Comparison of ENCODE assay signal across 19 mouse cellular contexts in genomic region chr4:66542833-66543436, GRCm38 (mm10).
"Had no signal": no experiment of that assay in that cellular context is flagged by ENCODE, and none has a peak within 500 bp of the region (broad histone marks: within the 10 kb centered on the region; RNA-seq: fewer than 3 reads in every experiment).

No protein-coding gene starts in this region.

- H3K27me3 ChIP-seq: limb, embryonic 13.5 days; liver, embryonic 12.5 days; liver, embryonic 15.5 days; lung, embryonic 15.5 days; megakaryocyte, embryonic 14.5 days; stomach, embryonic 15.5 days had no signal

- H3K27ac ChIP-seq: layer of hippocampus, adult 2 months; limb, embryonic 10.5 days; limb, embryonic 13.5 days; liver, embryonic 12.5 days; liver, embryonic 15.5 days; lung, embryonic 15.5 days; stomach, embryonic 15.5 days had no signal

- DNase-seq: kidney, adult 2 months; kidney, postnatal 10 days; layer of hippocampus, adult 9-11 months; liver; lung, adult 18-20 months; lung, postnatal 36 days; midbrain, embryonic 14.5 days; right cerebral cortex, postnatal 25 days; spleen, adult 18-20 months; thymus, postnatal 25 days had no signal

- H3K4me3 ChIP-seq: layer of hippocampus, adult 2 months; limb, embryonic 10.5 days; limb, embryonic 13.5 days; liver, embryonic 12.5 days; liver, embryonic 15.5 days; lung, embryonic 15.5 days; megakaryocyte, embryonic 14.5 days; stomach, embryonic 15.5 days had no signal

- H3K36me3 ChIP-seq: limb, embryonic 10.5 days; limb, embryonic 13.5 days; liver, embryonic 12.5 days; liver, embryonic 15.5 days; lung, embryonic 15.5 days; stomach, embryonic 15.5 days had no signal

- H3K9me3 ChIP-seq: limb, embryonic 10.5 days; limb, embryonic 13.5 days; liver, embryonic 12.5 days; liver, embryonic 15.5 days; lung, embryonic 15.5 days; megakaryocyte, embryonic 14.5 days; stomach, embryonic 15.5 days had no signal

- H3K9ac ChIP-seq: limb, embryonic 13.5 days; liver, embryonic 12.5 days; liver, embryonic 15.5 days; lung, embryonic 15.5 days; stomach, embryonic 15.5 days had no signal

- H3K4me2 ChIP-seq: limb, embryonic 13.5 days; liver, embryonic 12.5 days; liver, embryonic 15.5 days; lung, embryonic 15.5 days; midbrain, embryonic 11.5 days; stomach, embryonic 15.5 days had no signal

- H3K4me1 ChIP-seq: limb, embryonic 10.5 days; limb, embryonic 13.5 days; liver, embryonic 12.5 days; liver, embryonic 15.5 days; lung, embryonic 15.5 days; megakaryocyte, embryonic 14.5 days; stomach, embryonic 15.5 days had no signal

- ATAC-seq: liver, embryonic 12.5 days had no signal
